In the genomic region with DNA sequence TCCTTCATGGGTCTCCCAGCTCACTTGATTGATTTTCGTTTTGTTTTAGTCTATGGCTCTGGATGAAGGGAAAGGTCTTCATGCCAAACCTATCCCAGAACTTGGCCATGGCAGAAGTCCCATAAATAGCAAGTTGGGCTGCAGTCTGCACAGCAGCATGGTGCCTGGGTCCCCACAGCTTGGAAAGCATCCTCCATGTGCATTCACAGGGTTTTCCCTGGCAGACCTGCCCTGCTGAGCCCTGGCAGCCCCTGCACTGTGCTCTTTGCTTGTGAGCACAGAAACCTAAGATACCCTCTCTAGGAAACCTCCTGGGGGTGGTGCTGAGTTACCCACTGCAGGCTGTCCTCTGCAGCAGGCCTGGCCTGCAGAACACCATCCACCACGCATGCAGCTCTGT, we compare ENCODE assay signal across 12 mouse cellular contexts.
"Had no signal": no experiment of that assay in that cellular context is flagged by ENCODE, and none has a peak within 500 bp of the region (broad histone marks: within the 10 kb centered on the region; RNA-seq: fewer than 3 reads in every experiment).

No protein-coding gene starts in this region.

- H3K27ac ChIP-seq: left cerebral cortex, adult 2 months; limb, embryonic 13.5 days; liver, embryonic 15.5 days; midbrain, embryonic 13.5 days; neural tube, embryonic 12.5 days; stomach, postnatal 0 days had no signal

- DNase-seq: kidney, postnatal 25 days; lung, adult 2 months; lung, postnatal 36 days; thymus, postnatal 4 days had no signal

- H3K36me3 ChIP-seq: limb, embryonic 13.5 days; liver, embryonic 15.5 days; midbrain, embryonic 13.5 days; neural tube, embryonic 12.5 days had no signal

- H3K27me3 ChIP-seq: limb, embryonic 13.5 days; liver, embryonic 15.5 days; midbrain, embryonic 13.5 days; neural tube, embryonic 12.5 days had no signal

- ATAC-seq: lung, postnatal 0 days; midbrain, embryonic 13.5 days had no signal

- H3K9ac ChIP-seq: limb, embryonic 13.5 days; liver, embryonic 15.5 days; midbrain, embryonic 13.5 days; neural tube, embryonic 12.5 days had no signal

- H3K4me3 ChIP-seq: left cerebral cortex, adult 2 months; limb, embryonic 13.5 days; liver, embryonic 15.5 days; midbrain, embryonic 13.5 days; neural tube, embryonic 12.5 days had no signal

- H3K4me2 ChIP-seq: limb, embryonic 13.5 days; liver, embryonic 11.5 days; liver, embryonic 15.5 days; midbrain, embryonic 13.5 days; neural tube, embryonic 12.5 days had no signal

- H3K9me3 ChIP-seq: limb, embryonic 13.5 days; liver, embryonic 15.5 days; midbrain, embryonic 13.5 days; neural tube, embryonic 12.5 days had no signal
